Mouse (Mus musculus) macrophage (primary cell): ENCODE data around the gene Ndufc2. TPM values are rescaled to one million over a fixed set of nuclear protein-coding genes. Genes with fewer than 3 reads are reported as not detected.
A peak's percentile ranks its signal among the peaks of the same experiment; 100 is the strongest.
"Not testable (repeated sequence)": the region's sequence is repeated elsewhere in the genome, so short reads cannot be mapped to it uniquely, and the experiment has no call there.

Experiments used
- H3K27ac ChIP-seq: fragments of 350-480 bp; formaldehyde crosslinking; 2 replicates; pipeline ENCODE4 v1.9.0; 2021
- H3K36me3 ChIP-seq: fragments of 350-480 bp; formaldehyde crosslinking; 2 replicates; pipeline ENCODE4 v1.9.0; 2021; ENCODE audit errors: inconsistent target
- H3K4me3 ChIP-seq: fragments of 350-480 bp; formaldehyde crosslinking; 2 replicates; pipeline ENCODE4 v1.9.0; 2021; ENCODE audit errors: inconsistent target
- H3K79me2 ChIP-seq: fragments of 350-480 bp; formaldehyde crosslinking; 2 replicates; pipeline ENCODE4 v1.9.0; 2021; ENCODE audit errors: inconsistent target
- WGBS: methylation state at CpG from one replicate; pipeline ENCODE4 v1.1.7; 2026; ENCODE audit warnings: inconsistent platforms; ENCODE audit not compliant: missing documents; 5-methylcytosine and 5-hydroxymethylcytosine counted together
- polyA plus RNA-seq: library from polyadenylated mRNA; stranded (reverse); fragments of 250-400 nt; gene quantifications from 3 replicates; pipeline ENCODE4 v1.2.4, GENCODE M21; 2018; ENCODE audit warnings: inconsistent platforms

The Ndufc2 gene
- polyA plus RNA-seq, 1 experiment from 2014 or later, result 165 TPM

DNA sequence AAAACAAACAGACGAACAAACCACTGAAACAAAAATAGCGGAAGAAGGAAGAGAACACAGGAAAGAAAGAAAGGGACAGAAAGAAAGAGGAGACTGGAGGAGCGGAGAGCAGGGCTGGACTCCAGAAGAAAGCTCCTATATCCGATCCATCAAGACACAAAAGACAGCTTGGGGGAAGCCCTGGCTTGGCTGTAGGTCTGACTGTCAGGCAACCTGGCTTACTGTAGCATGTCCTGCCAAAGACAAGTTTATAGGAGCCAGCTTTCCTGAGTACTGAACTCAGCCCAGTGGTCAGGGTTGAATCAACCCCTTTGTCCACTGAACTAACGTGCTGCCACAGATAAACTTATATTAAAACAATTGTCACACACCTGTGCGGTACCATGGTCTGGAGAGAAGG lies 27.5 kb downstream of the Ndufc2 start:
- no peak overlapping the region for H3K27ac ChIP-seq
- WGBS, result 82% methylated on average over 6 of the region's 6 CpGs
- no peak overlapping the region for H3K4me3 ChIP-seq

DNA sequence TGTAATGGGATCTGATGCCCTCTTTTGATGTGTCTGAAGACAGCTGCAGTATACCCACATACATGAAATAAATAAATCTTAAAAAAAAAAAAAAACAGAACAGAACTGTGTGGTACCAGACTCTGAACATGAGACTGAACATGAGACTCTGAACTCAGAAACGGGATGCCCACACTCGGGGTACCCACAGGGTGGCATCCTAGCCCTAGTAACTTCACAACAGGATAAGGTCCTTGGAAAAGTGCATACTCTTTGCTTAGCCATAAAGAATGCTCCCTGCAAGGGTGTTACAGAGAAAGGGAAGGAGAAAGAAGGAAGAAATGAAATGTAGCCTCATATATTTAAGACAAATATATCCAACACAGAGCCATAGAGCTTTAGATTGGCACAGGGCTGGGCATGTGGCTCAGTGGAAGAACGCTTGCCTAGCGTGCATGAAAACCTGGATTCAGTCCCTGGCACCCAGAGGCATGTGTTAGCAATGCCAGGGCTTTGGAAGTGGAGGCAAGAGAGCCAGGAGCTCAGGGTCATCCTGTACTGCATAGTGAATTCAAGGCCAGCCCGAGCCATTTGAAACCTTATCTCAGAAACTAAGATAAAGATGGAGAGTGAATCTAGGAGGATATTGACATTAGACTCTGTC lies 28.1 kb downstream of the Ndufc2 start:
- H3K4me3 ChIP-seq, result no peak overlapping the region
- no peaks in the 10 kb centered on the region for H3K79me2 ChIP-seq
- H3K27ac ChIP-seq, result no peak overlapping the region
- no peaks in the 10 kb centered on the region for H3K36me3 ChIP-seq
- WGBS, result 98% methylated on average over 5 of the region's 5 CpGs

More for the DNA sequence above, 27.5 kb downstream of the Ndufc2 start:
- H3K36me3 ChIP-seq, result no peaks in the 10 kb centered on the region
- no peaks in the 10 kb centered on the region for H3K79me2 ChIP-seq

DNA sequence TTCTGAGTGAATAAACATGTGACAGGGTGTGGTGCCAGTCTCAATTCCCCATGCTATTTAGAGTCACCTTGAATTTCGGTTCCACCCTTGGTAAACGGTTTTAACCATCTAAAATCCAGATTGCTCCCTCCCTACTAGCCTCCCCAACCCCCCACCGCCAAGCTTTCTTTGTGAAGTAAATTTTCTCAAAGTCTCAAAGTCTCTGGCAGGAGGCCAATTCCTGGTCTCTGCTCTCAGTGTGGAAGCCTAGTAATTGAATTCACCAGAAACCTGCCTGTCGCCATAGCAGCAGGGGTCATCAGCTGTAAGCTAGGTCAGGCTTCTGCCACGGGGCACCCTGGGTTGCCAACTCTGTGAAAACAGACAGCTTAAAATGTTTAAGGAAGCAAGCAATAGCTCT lies 29.9 kb downstream of the Ndufc2 start:
- no peaks in the 10 kb centered on the region for H3K79me2 ChIP-seq
- H3K27ac ChIP-seq, result no peak overlapping the region
- no peaks in the 10 kb centered on the region for H3K36me3 ChIP-seq
- H3K4me3 ChIP-seq, result no peak overlapping the region
- 14% methylated on average over 5 of the region's 5 CpGs for WGBS

DNA sequence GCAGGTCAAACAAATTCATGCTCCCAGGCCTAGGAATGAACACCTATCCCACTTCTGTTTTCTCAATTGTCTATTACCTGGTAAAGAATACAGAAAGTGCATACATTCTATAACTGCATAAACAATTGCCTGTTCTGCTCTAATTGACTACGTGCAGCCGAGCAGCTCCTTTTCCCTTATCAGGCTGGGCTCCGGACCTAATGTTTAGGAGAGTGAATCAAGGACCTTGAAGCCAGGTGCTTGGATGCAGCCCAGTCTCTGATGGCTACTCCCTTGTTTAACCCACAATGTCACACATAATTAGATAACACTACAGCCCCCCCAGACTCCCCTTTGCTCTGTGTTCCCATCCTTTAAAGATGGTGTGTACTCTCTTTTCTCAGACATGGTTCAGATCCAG lies 33.7 kb downstream of the Ndufc2 start:
- not testable (repeated sequence) for H3K27ac ChIP-seq, H3K4me3 ChIP-seq
- WGBS, result 89% methylated on average over 3 of the region's 3 CpGs

GRCm38 (mm10) chr7:97434517-97434916 lies 34.7 kb downstream of the Ndufc2 start:
- Histone ChIP-seq H3K27ac (no peak overlapping the region), H3K79me2 (no peaks in the 10 kb centered on the region), H3K4me3 (no peak overlapping the region), H3K36me3 (no peaks in the 10 kb centered on the region)
- 38% methylated on average over 10 of the region's 10 CpGs for WGBS

More for the DNA sequence above, 33.7 kb downstream of the Ndufc2 start:
- H3K36me3 ChIP-seq, H3K79me2 ChIP-seq: not testable (repeated sequence)

DNA sequence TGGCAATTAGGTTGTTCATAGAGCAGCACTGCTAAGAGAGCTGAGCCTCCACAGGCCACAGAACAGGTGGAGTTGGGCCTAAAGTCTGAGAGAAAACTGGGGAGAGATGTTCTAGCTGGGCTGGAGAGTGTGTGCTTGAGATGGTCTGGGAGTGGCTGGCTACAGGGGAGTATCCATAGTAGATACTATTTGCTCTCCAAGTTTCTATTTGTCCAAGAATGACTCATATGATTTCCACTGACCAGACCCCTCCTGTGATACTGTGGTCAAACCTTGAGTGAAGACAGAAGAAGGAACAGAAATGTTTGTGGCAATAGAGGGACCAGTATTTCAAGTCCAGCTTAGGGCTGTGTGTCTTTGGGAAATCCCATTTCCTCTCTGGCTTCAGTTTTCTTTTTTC lies 39.2 kb downstream of the Ndufc2 start:
- H3K36me3 ChIP-seq, result no peaks in the 10 kb centered on the region
- no peaks in the 10 kb centered on the region for H3K79me2 ChIP-seq
- no peak overlapping the region for H3K27ac ChIP-seq
- no peak overlapping the region for H3K4me3 ChIP-seq

GRCm38 (mm10) chr7:97446171-97446925 lies 46.5 kb downstream of the Ndufc2 start:
- H3K79me2 ChIP-seq, result no peaks in the 10 kb centered on the region

DNA sequence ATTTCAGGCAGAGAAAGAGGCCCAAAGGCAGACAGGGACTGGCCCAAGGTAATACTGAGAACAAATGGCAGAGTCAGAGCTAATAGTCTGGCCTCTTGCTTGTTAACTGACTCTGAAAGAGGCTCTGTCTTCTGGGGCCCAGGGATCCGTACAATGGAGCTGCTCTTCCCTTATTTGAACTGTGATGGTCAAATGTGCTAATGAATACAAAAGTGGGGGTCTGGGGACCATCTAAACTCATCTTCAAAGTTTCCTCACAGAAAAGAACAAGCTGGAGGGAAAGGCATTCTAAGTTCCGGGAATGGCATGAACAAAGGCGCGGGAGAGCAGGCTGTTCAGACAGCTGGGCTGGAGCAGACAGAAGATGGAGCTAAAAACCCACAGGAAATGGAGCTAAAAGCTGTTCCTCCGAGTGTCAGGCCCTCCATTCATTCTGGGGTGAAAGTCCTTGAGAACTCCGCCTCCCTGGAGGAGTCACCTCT lies 47.3 kb downstream of the Ndufc2 start:
- H3K27ac ChIP-seq, result no peak overlapping the region
- H3K79me2 ChIP-seq, result no peaks in the 10 kb centered on the region
- no peak overlapping the region for H3K4me3 ChIP-seq
- WGBS, result 72% methylated on average over 6 of the region's 6 CpGs
- no peaks in the 10 kb centered on the region for H3K36me3 ChIP-seq

More at GRCm38 (mm10) chr7:97446171-97446925, 46.5 kb downstream of the Ndufc2 start:
- H3K36me3 ChIP-seq, result no peaks in the 10 kb centered on the region
- no peak overlapping the region for H3K27ac ChIP-seq
- 30% methylated on average over 6 of the region's 6 CpGs for WGBS
- H3K4me3 ChIP-seq, result no peak overlapping the region

DNA sequence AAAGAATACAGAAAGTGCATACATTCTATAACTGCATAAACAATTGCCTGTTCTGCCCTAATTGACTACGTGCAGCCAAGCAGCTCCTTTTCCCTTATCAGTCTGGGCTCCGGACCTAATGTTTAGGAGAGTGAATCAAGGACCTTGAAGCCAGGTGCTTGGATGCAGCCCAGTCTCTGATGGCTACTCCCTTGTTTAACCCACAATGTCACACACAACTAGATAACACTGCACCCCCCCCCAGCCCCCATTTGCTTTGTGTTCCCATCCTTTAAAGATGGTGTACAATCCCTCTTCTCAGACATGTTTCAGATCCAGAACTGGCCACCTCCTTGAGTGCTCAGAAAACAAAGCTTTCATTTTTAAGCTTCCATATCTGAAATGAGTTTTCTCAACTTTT lies 51.2 kb downstream of the Ndufc2 start, which contains the start of gene Kctd14:
Gene Kctd14 (plus strand): TSS at position 301 of the 400 bp plus-strand sequence.
- H3K36me3 ChIP-seq, H3K27ac ChIP-seq: not testable (repeated sequence)
- WGBS, result 94% methylated on average over 2 of the region's 2 CpGs

GRCm38 (mm10) chr7:97452196-97452595 lies 52.4 kb downstream of the Ndufc2 start:
- Histone ChIP-seq H3K36me3 (no peaks in the 10 kb centered on the region), H3K4me3 (no peak overlapping the region), H3K79me2 (no peaks in the 10 kb centered on the region), H3K27ac (no peak overlapping the region)
- WGBS, result 50% methylated on average over 6 of the region's 6 CpGs

More for the DNA sequence above, 51.2 kb downstream of the Ndufc2 start, which contains the start of gene Kctd14:
- H3K79me2 ChIP-seq, H3K4me3 ChIP-seq: not testable (repeated sequence)

DNA sequence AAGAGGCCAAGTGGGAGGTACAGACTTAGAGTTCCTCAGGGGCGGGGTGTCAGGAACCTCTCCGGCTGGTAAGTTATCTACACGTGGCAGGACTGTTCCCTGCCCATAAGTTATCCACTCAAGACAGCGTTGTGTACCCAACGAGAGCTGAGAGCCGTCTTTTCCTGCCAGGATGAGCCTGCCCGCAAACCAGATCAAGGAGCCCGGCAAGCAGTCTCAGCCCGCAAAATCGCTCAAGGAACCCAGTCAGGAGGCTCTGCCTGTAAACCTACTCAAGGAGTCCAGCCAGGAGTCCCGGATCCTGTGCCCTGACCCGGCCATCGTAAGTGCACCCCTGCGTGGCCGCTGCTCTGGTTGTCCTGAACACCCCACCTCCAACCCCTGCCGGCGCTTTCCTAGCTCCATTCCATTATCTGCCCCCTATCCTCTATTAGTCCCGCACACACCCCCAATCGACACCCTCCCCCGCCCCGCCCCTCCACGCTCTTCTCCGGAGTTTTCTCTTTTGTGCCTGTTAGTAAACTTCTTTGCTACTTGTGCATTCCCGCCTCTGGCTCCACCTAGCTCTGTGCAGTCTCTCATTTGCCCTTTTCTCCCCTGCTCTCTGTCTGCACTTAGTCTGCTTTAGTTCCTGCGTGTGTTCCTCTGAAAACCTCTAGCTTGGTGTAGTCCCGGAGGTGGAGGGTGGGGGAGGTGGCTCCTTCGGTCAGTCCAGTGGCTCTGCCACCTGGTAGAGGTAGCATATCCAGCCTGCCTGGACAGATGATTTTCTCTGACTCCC lies 53.5 kb downstream of the Ndufc2 start:
- Histone ChIP-seq H3K4me3 (peak overlapping the region; percentile 33), H3K79me2 (no peaks in the 10 kb centered on the region), H3K36me3 (no peaks in the 10 kb centered on the region), H3K27ac (no peak overlapping the region)
- 3% methylated on average over 27 of the region's 27 CpGs for WGBS

DNA sequence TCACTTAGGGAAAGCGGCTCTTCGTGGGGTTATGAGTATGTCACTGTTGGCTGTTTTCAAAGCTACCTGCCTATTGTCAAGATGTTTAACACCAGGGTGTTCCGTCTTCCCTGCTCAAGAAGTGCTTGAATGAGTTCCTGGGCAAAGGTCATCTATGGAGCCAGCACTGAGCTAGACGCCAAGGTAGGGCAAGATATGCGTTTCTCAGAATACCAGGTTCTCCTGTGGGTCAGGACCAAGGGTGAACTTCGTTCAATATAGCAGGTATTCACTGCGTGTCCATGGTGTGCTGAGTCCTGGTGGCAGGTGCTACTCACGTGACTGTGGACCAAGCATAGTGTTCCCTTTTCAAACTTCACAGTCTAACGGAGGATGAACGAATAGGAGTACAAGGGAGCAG lies 55.0 kb downstream of the Ndufc2 start:
- Histone ChIP-seq H3K36me3 (no peaks in the 10 kb centered on the region), H3K4me3 (no peak overlapping the region), H3K79me2 (no peaks in the 10 kb centered on the region), H3K27ac (no peak overlapping the region)
- 94% methylated on average over 10 of the region's 10 CpGs for WGBS

DNA sequence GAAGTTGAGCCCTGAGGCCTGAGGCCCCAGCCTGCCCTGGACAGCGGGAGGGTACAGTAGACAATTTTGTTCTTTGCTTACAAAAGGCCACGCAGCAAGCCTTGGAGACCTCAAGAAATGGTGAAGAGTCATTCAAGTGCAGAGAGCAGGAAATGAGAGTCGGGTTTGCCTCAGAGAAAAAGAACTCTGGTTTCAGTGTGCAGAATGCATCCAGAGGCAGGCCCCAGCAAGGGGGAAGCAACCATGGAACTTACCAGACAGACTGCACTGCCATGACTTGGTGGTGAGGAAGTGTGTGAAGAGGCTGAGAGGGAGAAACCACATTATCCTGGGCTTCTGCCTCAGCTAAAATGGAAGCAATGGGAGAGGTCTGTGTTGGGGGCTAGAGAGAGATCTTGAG lies 55.8 kb downstream of the Ndufc2 start:
- 36% methylated on average over 3 of the region's 3 CpGs for WGBS
- no peaks in the 10 kb centered on the region for H3K36me3 ChIP-seq
- H3K79me2 ChIP-seq, result no peaks in the 10 kb centered on the region
- H3K27ac ChIP-seq, result no peak overlapping the region
- H3K4me3 ChIP-seq, result no peak overlapping the region
